Mouse (Mus musculus): ENCODE measurements around the gene Tmem230. TPM values are rescaled to one million over a fixed set of nuclear protein-coding genes. Genes with fewer than 3 reads are reported as not detected.
"Not testable (repeated sequence)": the region's sequence is repeated elsewhere in the genome, so short reads cannot be mapped to it uniquely, and the experiment has no call there.

Gene Tmem230
- total RNA-seq, 2 experiments from 2014 or later: 13.3 to 21.3 TPM

DNA sequence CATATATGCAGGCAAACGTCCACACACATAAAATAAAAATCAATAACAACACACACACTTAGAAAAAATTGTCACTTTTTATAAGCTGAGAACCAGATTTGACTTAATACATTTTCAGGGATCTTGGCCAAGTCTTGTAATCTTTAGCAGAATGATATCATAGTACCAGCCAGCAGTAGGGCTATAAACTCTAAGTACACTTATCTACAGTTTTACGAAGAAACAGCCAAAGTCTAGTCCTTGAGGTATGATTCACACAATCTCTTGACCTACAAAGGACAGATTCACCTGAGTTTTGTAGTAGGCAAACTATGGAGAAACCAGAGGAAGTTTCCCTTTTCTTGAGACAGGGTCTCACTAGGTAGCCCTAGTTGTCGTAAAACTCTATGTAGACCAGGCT, 8.2 kb downstream of the Tmem230 start:
- ATAC-seq (replicated peaks; ENCODE audit: low FRiP score, poor library complexity, severe bottlenecking): not testable (repeated sequence)

- no peak for ATAC-seq (replicated peaks; ENCODE audit: low FRiP score, poor library complexity, severe bottlenecking)
Observed at GRCm38 (mm10) chr2:132235975-132236374, 11.6 kb downstream of the Tmem230 start.

DNA sequence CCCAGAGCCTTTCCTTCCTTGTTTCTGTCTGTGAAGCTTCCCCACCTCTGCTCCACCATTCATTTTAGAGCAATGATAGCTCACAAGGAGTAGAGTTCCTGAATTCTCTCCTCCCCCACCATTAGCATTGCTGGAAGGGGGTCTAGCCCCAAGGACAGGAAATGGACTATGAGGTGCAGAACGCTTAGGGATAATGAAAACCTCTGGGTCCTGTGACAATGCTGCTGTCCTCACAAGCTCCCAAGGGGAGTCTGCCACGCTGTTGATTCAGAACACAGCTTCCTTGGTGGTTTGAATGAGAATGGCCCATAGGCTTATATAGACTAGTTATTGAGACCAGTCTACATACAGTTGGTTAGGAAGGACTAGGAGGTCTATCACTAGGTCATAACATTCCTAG, 12.3 kb downstream of the Tmem230 start:
- no peak for ATAC-seq (replicated peaks; ENCODE audit: low FRiP score, poor library complexity, severe bottlenecking)

- no peak for ATAC-seq (replicated peaks; ENCODE audit: low FRiP score, poor library complexity, severe bottlenecking)
Observed at GRCm38 (mm10) chr2:132233985-132234765, 13.4 kb downstream of the Tmem230 start.

GRCm38 (mm10) chr2:132232413-132232945, 15.1 kb downstream of the Tmem230 start:
- ATAC-seq (replicated peaks; ENCODE audit: low FRiP score, poor library complexity, severe bottlenecking): no peak

- no peak for ATAC-seq (replicated peaks; ENCODE audit: low FRiP score, poor library complexity, severe bottlenecking)
Observed at GRCm38 (mm10) chr2:132224359-132224758, 23.2 kb downstream of the Tmem230 start.

- ATAC-seq (replicated peaks; ENCODE audit: low FRiP score, poor library complexity, severe bottlenecking): no peak
Observed at GRCm38 (mm10) chr2:132221611-132222073, 26.0 kb downstream of the Tmem230 start.

DNA sequence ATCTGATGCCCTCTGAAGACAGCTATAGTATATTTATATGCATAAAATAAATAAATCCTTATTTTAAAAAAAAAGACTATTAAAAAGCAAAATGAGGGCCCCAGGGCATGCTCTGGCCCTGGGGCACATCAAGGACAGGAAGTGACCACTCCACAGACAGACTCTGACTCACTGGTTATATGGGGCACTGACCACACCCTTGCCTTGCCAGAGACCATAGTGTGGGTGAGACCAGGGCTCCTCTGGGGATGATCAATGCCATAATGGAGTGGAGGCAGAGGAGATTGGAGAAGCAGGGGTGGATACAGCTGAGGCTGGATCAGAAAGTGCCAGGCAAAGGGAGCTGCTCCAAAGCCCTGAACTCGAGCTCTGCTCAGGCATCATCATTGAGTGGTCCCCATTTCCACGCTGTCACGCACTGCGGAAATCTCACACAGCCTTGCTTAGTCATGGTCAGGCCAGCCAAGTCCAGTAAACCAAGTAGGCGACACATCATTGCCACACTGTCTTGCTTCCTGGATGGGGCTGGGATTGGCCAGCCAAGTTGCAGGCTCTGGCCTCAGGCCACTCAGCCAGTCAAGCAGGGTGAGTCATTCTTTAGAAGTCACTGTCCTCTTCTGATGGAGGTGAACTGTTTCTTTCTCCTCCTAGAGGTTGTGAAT, 35.5 kb downstream of the Tmem230 start:
- no peak for ATAC-seq (replicated peaks; ENCODE audit: low FRiP score, poor library complexity, severe bottlenecking)

DNA sequence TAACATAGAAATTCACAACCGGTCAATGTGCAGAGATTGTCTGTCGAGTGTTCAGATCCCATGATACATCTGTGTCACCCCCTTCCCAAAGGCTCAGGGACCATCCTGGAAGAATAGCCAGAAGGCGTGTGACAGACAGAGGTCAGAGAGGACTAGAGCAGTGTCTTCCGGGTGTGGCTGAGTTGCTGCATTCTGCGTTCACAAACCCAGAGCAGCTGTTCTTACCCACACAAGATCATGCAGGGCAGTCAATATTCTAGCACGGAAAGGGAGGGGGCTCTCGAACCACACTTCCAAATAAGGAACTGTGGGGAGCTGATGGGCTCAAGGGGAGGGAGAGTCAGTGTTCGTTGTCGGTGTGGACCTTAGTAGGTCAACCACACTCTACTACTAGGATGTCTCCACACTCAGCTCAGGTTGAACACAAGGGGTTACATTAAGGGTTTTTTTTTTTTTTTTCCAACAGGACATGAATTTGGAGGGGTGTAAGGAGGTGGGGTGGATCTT, 36.7 kb downstream of the Tmem230 start:
- ATAC-seq (replicated peaks; ENCODE audit: low FRiP score, poor library complexity, severe bottlenecking): no peak

GRCm38 (mm10) chr2:132208246-132208881, 39.2 kb downstream of the Tmem230 start:
- peak; percentile 74; the same call in 1 of the 2 replicates for ATAC-seq (replicated peaks; ENCODE audit: low FRiP score, poor library complexity, severe bottlenecking)

- ATAC-seq (replicated peaks; ENCODE audit: low FRiP score, poor library complexity, severe bottlenecking): no peak
Observed at GRCm38 (mm10) chr2:132206316-132206881, 41.2 kb downstream of the Tmem230 start.

DNA sequence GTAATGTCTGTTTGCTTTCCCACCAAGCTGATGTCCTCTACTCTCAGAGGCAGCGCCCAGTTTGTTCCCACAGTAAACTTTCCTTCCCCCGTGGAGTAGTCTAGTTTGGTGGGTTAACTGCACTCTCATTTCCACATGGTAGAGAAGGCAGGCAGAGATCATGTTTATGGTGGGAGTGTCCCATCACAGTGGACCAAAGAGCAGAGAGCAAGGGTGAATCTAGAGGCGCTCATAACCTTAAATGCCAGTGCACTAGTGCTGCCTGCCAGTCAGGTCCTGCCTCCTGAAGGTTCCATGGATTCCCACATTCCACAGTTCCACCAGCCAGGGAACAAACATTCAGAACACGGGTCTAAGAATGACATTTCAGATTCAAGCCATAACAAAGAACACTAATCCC, 42.1 kb downstream of the Tmem230 start:
- ATAC-seq (replicated peaks; ENCODE audit: low FRiP score, poor library complexity, severe bottlenecking): no peak

GRCm38 (mm10) chr2:132203773-132204172, 43.8 kb downstream of the Tmem230 start:
- ATAC-seq (replicated peaks; ENCODE audit: low FRiP score, poor library complexity, severe bottlenecking): no peak

GRCm38 (mm10) chr2:132203186-132203585, 44.4 kb downstream of the Tmem230 start:
- ATAC-seq (replicated peaks; ENCODE audit: low FRiP score, poor library complexity, severe bottlenecking): no peak

DNA sequence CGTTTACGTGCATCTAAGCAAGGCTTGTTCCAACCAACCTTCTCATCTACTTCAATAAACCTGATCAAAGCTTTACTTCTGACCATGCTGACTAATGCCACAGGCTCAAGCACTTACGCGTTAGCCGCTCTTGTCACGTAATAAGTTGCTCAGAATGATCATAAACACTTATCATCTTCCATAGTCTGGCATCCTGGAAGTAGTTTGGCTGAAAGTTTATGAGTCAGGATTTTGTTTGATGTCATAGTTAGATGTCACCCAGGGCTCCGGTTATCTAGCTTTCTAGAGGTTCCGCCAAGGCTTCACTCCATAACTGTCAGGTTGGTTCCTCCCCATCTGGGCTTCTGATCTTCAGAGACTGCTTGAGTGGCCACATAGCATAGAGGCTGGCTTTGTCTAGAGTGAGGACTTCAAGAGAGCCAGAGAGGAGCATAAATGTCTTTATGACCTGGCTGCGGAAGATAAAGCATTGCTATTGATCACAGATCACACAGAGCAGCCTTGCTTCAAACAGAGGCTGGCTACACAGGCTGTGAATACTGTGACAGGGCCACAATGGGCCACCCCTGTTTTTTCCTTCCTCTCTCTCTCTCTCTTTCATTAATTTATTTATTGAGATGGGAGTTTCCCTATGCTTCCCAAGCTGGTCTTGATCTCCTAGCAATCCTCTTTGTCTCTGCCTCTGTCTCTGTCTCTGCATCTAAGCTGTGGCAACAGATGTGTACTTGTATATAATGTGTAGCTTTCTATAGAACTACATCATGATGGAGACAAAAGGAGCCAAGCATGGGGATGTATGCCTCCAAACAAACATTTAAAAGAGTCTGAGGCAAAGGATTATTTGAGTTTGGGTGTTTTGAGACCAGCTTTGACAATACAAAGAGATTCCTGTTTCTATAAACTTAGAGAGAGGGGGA, 49.3 kb downstream of the Tmem230 start:
- ATAC-seq (replicated peaks; ENCODE audit: low FRiP score, poor library complexity, severe bottlenecking): no peak

GRCm38 (mm10) chr2:132195602-132196001, 52.0 kb downstream of the Tmem230 start:
- no peak for ATAC-seq (replicated peaks; ENCODE audit: low FRiP score, poor library complexity, severe bottlenecking)

DNA sequence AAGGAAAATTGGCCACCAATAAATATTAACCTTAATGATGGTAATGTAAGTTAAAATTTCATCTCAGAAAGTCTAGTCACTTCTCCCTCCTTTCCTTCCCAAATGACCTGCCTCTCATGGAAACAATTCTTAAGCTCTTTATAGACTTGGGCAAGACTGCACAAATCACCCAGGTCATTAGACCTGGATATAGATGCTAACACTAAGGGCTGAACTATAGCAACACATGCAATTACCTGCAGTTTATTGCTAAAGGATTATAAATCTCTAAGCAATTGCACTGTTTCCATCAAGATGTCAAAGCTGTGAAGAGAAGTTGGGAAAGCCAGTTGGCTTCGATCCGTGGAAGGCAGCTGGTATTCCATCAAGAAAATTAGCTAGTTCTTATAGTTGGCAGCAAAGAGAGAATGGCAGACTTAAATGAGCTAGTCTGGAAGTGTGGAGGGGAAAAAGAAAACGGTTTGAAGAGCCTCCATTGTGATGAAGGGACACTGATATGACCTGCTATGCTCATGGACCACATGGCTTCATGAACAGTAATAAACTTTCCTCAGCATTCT, 56.9 kb downstream of the Tmem230 start:
- no peak for ATAC-seq (replicated peaks; ENCODE audit: low FRiP score, poor library complexity, severe bottlenecking)

Data from erythroblast, adult 5-6 weeks (primary cell).